Mouse (Mus musculus): ENCODE results near the gene Hamp. TPM values are rescaled to one million over a fixed set of nuclear protein-coding genes. Genes with fewer than 3 reads are reported as not detected.
A peak's percentile ranks its signal among the peaks of the same experiment; 100 is the strongest.
"Not testable (repeated sequence)": the region's sequence is repeated elsewhere in the genome, so short reads cannot be mapped to it uniquely, and the experiment has no call there.

Gene Hamp
- polyA plus RNA-seq, 1 experiment from 2014 or later = 0.90 TPM

DNA sequence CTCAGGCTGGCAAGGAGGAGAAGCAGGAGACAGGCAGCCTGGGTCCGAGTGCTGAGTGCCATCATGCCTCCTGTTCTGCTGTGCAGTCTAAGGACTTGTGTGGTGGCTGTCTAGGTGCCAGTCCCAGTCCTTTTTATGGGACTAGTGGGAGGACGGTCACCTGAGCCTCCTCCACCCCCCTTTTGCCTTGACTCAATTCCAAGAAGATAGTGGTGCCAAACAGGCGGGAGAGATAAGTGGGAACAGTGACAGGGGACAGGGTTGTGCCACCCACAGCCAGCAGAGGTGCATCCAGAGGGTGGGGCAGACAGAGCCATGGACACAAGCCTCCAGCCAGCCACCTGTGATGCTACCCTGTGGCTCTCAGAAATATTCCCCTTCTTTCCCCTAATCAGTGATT, 19.8 kb downstream of the Hamp start:
- WGBS = 43% methylated on average over 3 of the region's 3 CpGs
- Histone ChIP-seq H3K9me3 (replicated peaks; ENCODE audit: control insufficient read depth, low read length) (no peaks in the 10 kb centered on the region), H3K27ac (ENCODE audit: low read length) (no peak overlapping the region), H3K36me3 (ENCODE audit: control insufficient read depth, insufficient read depth, low read length) (no peaks in the 10 kb centered on the region), H3K4me2 (ENCODE audit: low read depth, low read length) (no peak overlapping the region), H3K27me3 (ENCODE audit: control insufficient read depth, insufficient read depth, low read length) (no peaks in the 10 kb centered on the region), H3K9ac (ENCODE audit: low read length) (no peak overlapping the region), H3K4me1 (ENCODE audit: control insufficient read depth, insufficient read depth, low read length) (no peaks in the 10 kb centered on the region), H3K4me3 (replicated peaks; ENCODE audit: low read length) (no peak overlapping the region)
- no peak for ATAC-seq (ENCODE audit: insufficient read depth, low FRiP score)

DNA sequence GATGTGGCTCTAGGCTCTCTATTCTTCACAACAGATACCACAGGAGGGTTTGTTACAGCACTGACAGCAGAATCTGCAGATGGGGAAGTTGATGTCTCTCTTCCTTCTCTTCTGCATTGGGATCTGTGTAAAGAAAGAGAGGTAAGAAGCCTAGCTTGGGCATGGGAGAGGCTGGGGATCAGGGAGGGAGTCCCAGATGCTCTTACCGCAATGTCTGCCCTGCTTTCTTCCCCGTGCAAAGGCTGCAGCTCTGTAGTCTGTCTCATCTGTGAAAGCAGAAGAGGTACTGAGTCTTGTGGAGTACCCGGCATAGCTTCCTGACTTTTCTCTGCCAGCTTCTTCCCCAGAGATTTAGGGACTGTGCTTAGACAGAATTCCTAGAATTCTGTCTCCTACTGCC, 21.3 kb downstream of the Hamp start:
- not testable (repeated sequence) for H3K27me3 ChIP-seq (ENCODE audit: control insufficient read depth, insufficient read depth, low read length); ATAC-seq (ENCODE audit: insufficient read depth, low FRiP score); H3K27ac ChIP-seq (ENCODE audit: low read length); H3K4me1 ChIP-seq (ENCODE audit: control insufficient read depth, insufficient read depth, low read length); H3K4me3 ChIP-seq (replicated peaks; ENCODE audit: low read length); H3K9me3 ChIP-seq (replicated peaks; ENCODE audit: control insufficient read depth, low read length); H3K36me3 ChIP-seq (ENCODE audit: control insufficient read depth, insufficient read depth, low read length); H3K9ac ChIP-seq (ENCODE audit: low read length); H3K4me2 ChIP-seq (ENCODE audit: low read depth, low read length)
- 44% methylated on average over 3 of the region's 3 CpGs for WGBS

DNA sequence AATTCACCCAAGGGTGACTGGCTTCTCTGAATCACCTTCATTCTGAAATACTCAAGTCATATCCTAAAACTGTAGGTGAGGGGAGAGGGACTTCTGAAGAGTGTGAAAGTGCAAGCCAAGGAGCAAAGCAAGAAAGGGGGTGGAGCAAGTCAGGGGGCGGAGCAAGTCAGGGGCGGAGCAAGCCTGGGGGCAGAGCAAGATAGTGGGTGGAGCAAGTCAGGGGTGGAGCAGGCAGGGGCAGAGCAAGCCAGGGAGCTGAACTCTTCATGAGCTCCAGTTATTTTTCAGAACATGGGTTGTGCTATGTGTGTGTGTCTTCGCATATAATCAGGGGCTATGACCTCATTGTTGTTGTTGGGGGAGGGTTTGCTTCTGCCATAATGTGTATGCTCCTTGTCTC, 23.6 kb downstream of the Hamp start:
- H3K9me3 ChIP-seq (replicated peaks; ENCODE audit: control insufficient read depth, low read length) = no peaks in the 10 kb centered on the region
- H3K36me3 ChIP-seq (ENCODE audit: control insufficient read depth, insufficient read depth, low read length) = no peaks in the 10 kb centered on the region
- H3K9ac ChIP-seq (ENCODE audit: low read length) = no peak overlapping the region
- H3K4me2 ChIP-seq (ENCODE audit: low read depth, low read length) = no peak overlapping the region
- H3K4me1 ChIP-seq (ENCODE audit: control insufficient read depth, insufficient read depth, low read length) = no peaks in the 10 kb centered on the region
- 54% methylated on average over 3 of the region's 3 CpGs for WGBS
- ATAC-seq (ENCODE audit: insufficient read depth, low FRiP score) = no peak
- H3K27ac ChIP-seq (ENCODE audit: low read length) = no peak overlapping the region
- no peak overlapping the region for H3K4me3 ChIP-seq (replicated peaks; ENCODE audit: low read length)
- no peaks in the 10 kb centered on the region for H3K27me3 ChIP-seq (ENCODE audit: control insufficient read depth, insufficient read depth, low read length)

DNA sequence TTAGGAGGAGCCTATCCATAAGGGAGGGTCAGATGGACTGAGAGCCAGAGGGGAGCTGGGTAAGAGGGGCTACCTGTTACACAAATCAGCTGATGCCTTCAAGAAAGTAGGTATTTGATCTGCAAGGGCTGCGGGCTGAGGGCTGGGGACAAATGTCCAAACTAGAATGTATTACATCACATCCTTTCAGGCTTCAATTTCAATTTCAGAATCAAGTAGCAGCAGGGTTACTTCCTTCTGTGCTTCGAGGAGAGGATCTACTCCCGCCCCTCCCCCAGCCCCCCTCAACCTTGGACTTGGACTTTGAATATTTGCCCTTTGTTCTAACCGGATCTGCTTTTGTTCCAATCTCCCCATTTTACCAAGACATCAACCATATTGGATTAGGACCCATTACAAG, 26.6 kb downstream of the Hamp start:
- Histone ChIP-seq H3K4me3 (replicated peaks; ENCODE audit: low read length) (no peak overlapping the region), H3K36me3 (ENCODE audit: control insufficient read depth, insufficient read depth, low read length) (no peaks in the 10 kb centered on the region), H3K4me2 (ENCODE audit: low read depth, low read length) (no peak overlapping the region), H3K27ac (ENCODE audit: low read length) (no peak overlapping the region), H3K9me3 (replicated peaks; ENCODE audit: control insufficient read depth, low read length) (no peaks in the 10 kb centered on the region), H3K27me3 (ENCODE audit: control insufficient read depth, insufficient read depth, low read length) (no peaks in the 10 kb centered on the region), H3K4me1 (ENCODE audit: control insufficient read depth, insufficient read depth, low read length) (no peaks in the 10 kb centered on the region), H3K9ac (ENCODE audit: low read length) (no peak overlapping the region)
- 48% methylated on average over 4 of the region's 4 CpGs for WGBS
- no peak for ATAC-seq (ENCODE audit: insufficient read depth, low FRiP score)

DNA sequence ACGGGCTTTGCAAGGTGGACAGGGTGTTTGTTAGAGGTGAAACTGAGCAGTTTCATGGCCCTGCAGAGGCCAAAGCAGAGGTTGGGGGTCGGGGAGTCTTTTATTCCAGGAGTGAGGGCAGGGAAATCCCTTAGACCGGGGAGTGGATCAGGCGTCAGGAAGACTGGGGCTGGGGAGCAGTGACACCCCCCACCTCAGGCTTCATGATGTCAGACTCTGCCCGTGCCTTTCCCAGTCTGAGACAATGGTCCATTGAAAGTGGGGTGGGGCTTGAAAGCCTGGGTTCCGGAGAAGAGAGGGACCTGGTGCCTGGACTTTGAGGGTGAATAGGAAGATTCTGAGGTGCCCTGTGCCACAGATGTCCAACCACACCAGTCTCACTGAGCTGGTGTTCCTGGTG, 27.1 kb downstream of the Hamp start:
- 0 out of 2 replicates have a peak, but pooled peaks have one; percentile 38 for ATAC-seq (ENCODE audit: insufficient read depth, low FRiP score)
- WGBS = 23% methylated on average over 6 of the region's 6 CpGs

DNA sequence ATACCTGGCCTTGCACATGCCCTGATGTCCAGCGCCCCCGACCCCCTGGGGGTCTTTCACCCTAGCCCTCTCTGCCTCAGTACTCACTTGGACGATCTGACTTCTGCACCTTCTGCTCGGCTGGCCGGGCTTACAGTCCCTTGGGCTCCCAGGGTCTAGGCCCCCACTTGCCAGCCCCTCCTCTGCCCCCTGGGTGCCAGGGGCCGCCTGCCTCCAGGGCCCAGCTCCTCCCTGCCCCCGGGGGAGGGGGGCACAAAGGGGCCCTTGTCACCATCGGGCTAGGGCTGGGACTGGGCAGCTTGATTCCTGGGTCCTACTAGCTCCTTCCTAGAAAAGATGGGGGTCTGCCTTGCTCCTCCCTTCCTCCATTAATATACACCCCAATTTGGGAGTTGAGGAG, 29.1 kb downstream of the Hamp start, which contains the start of gene Mag:
Gene Mag, minus strand, starts transcription at position 142 of the 400 bp plus-strand sequence.
- no peaks in the 10 kb centered on the region for H3K9me3 ChIP-seq (replicated peaks; ENCODE audit: control insufficient read depth, low read length)
- no peak within 1 kb of the TSS for H3K9ac ChIP-seq (ENCODE audit: low read length)
- H3K27ac ChIP-seq (ENCODE audit: low read length) = no peak within 1 kb of the TSS
- no peaks in the 10 kb centered on the region for H3K4me1 ChIP-seq (ENCODE audit: control insufficient read depth, insufficient read depth, low read length)
- no peak within 1 kb of the TSS for H3K4me2 ChIP-seq (ENCODE audit: low read depth, low read length)
- ATAC-seq (ENCODE audit: insufficient read depth, low FRiP score) = no peak
- H3K4me3 ChIP-seq (replicated peaks; ENCODE audit: low read length) = no peak within 1 kb of the TSS
- H3K27me3 ChIP-seq (ENCODE audit: control insufficient read depth, insufficient read depth, low read length) = no peaks in the 10 kb centered on the region
- no peaks in the 10 kb centered on the region for H3K36me3 ChIP-seq (ENCODE audit: control insufficient read depth, insufficient read depth, low read length)
- 56% methylated on average over 8 of the region's 8 CpGs for WGBS

More for the DNA sequence above, 27.1 kb downstream of the Hamp start:
- Histone ChIP-seq H3K9me3 (replicated peaks; ENCODE audit: control insufficient read depth, low read length) (no peaks in the 10 kb centered on the region), H3K4me3 (replicated peaks; ENCODE audit: low read length) (no peak overlapping the region), H3K27ac (ENCODE audit: low read length) (no peak overlapping the region), H3K4me2 (ENCODE audit: low read depth, low read length) (no peak overlapping the region), H3K27me3 (ENCODE audit: control insufficient read depth, insufficient read depth, low read length) (no peaks in the 10 kb centered on the region), H3K9ac (ENCODE audit: low read length) (no peak overlapping the region), H3K36me3 (ENCODE audit: control insufficient read depth, insufficient read depth, low read length) (no peaks in the 10 kb centered on the region), H3K4me1 (ENCODE audit: control insufficient read depth, insufficient read depth, low read length) (no peaks in the 10 kb centered on the region)

DNA sequence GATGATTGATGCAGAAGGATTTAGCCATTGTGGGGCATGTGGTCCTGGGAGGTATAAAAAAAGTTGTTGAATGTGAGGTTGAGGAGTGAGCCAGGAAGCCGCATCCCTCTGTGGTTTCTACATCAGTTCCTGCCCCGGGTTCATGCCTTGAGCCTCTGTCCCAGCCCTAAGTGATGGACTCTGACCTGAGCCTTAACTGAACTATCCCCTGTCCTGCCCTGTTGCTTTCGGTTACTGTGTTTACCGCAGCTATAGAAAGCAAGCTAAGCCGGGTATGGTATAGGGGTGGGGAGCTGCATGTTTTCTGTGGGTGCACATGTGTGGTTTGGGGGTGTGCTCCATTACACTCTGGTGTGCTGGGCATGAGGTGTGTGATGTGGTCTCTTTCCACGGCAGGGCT, 34.1 kb downstream of the Hamp start:
- no peak overlapping the region for H3K4me3 ChIP-seq (replicated peaks; ENCODE audit: low read length)
- H3K27me3 ChIP-seq (ENCODE audit: control insufficient read depth, insufficient read depth, low read length) = no peaks in the 10 kb centered on the region
- no peaks in the 10 kb centered on the region; the same call in 1 of the 2 replicates for H3K4me1 ChIP-seq (ENCODE audit: control insufficient read depth, insufficient read depth, low read length)
- H3K27ac ChIP-seq (ENCODE audit: low read length) = no peak overlapping the region
- no peak overlapping the region for H3K4me2 ChIP-seq (ENCODE audit: low read depth, low read length)
- no peaks in the 10 kb centered on the region for H3K9me3 ChIP-seq (replicated peaks; ENCODE audit: control insufficient read depth, low read length)
- 63% methylated on average over 6 of the region's 6 CpGs for WGBS
- H3K36me3 ChIP-seq (ENCODE audit: control insufficient read depth, insufficient read depth, low read length) = no peaks in the 10 kb centered on the region
- ATAC-seq (ENCODE audit: insufficient read depth, low FRiP score) = no peak
- no peak overlapping the region for H3K9ac ChIP-seq (ENCODE audit: low read length)

DNA sequence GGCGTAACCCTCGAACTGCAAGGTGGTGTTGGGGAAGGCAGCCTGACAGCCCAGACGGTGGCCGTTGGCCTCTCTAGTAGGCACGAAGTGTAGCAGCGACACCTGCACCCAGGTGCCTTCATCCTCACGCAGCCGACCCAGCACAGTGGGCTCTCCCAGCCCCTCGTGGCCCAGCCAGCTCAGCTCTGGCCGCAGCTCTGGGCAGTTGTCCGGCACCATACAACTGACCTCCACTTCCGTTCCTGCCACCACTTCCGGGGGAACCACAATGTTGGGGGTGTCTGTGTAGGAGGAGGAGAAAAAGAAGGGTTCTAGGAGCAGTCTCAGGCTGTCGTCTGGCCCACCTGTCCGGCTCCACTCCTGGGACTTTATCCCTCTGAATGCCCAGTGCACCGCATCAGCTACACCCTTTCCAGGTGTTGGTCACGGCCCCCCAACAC, 34.8 kb downstream of the Hamp start:
- peak; percentile 12; the same call in 1 of the 2 replicates for ATAC-seq (ENCODE audit: insufficient read depth, low FRiP score)

DNA sequence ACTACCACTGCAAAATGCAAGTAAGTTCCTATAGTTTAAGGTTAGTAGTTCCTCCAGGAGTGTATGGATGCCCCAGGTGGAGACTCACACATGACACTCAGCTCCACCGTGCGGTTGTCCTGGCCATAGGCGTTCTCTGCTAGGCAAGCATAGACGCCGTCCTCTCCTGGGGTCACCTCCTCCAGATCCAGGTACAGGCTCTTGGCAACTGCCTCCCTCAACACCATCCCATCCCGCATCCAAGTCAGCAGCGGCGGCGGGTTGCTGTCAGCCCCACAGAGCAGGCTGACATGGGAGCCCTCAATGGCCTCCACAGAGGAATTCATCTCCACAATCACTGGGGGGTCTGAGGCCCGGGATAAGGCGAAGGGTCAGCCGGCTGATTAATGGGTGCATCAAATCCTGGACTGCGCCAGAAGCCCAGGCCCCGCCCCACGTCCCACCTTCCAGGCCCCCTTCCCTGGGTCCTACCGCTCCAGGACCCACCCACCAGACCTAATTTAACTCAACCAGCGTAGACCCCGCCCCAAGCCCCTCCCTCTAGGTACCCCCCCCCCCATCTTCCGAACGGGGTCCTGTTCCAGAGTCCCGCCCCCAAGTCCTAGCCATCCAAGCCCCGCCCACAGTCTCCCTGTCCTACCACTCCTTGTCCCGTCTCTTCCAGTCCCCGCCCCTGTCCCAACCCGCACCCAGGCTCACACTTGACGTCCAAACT, 35.4 kb downstream of the Hamp start:
- H3K4me1 ChIP-seq (ENCODE audit: control insufficient read depth, insufficient read depth, low read length) = no peaks in the 10 kb centered on the region; the same call in 1 of the 2 replicates
- no peaks in the 10 kb centered on the region for H3K9me3 ChIP-seq (replicated peaks; ENCODE audit: control insufficient read depth, low read length)
- H3K4me2 ChIP-seq (ENCODE audit: low read depth, low read length) = peak overlapping the region; percentile 54
- peak; percentile 65; the same call in 1 of the 2 replicates for ATAC-seq (ENCODE audit: insufficient read depth, low FRiP score)
- WGBS = 4% methylated on average over 26 of the region's 26 CpGs
- peak overlapping the region; percentile 36; the same call in 1 of the 2 replicates for H3K9ac ChIP-seq (ENCODE audit: low read length)
- H3K27ac ChIP-seq (ENCODE audit: low read length) = no peak overlapping the region
- H3K36me3 ChIP-seq (ENCODE audit: control insufficient read depth, insufficient read depth, low read length) = no peaks in the 10 kb centered on the region
- H3K4me3 ChIP-seq (replicated peaks; ENCODE audit: low read length) = peak overlapping the region; percentile 27
- no peaks in the 10 kb centered on the region for H3K27me3 ChIP-seq (ENCODE audit: control insufficient read depth, insufficient read depth, low read length)

More for the DNA sequence above, 34.8 kb downstream of the Hamp start:
- Histone ChIP-seq H3K36me3 (ENCODE audit: control insufficient read depth, insufficient read depth, low read length) (no peaks in the 10 kb centered on the region), H3K9ac (ENCODE audit: low read length) (peak overlapping the region; percentile 36; the same call in 1 of the 2 replicates), H3K27ac (ENCODE audit: low read length) (no peak overlapping the region), H3K4me2 (ENCODE audit: low read depth, low read length) (peak overlapping the region; percentile 54), H3K27me3 (ENCODE audit: control insufficient read depth, insufficient read depth, low read length) (no peaks in the 10 kb centered on the region), H3K4me1 (ENCODE audit: control insufficient read depth, insufficient read depth, low read length) (no peaks in the 10 kb centered on the region; the same call in 1 of the 2 replicates), H3K9me3 (replicated peaks; ENCODE audit: control insufficient read depth, low read length) (no peaks in the 10 kb centered on the region), H3K4me3 (replicated peaks; ENCODE audit: low read length) (peak overlapping the region; percentile 27)
- WGBS = 20% methylated on average over 17 of the region's 17 CpGs

All from stomach, embryonic 16.5 days (tissue).